Mouse (Mus musculus) liver, embryonic 16.5 days (tissue): ENCODE data around the gene Nln. TPM values are rescaled to one million over a fixed set of nuclear protein-coding genes. Genes with fewer than 3 reads are reported as not detected.

Experiments
- ATAC-seq: fragments of 200-750 bp; cut with Nextera tagmentation; 2 replicates; pipeline ENCODE4 v1.8.0; 2017; ENCODE audit warnings: low read depth, mild to moderate bottlenecking, moderate number of reproducible peaks, moderate library complexity
- H3K27ac ChIP-seq: fragments of 300-500 bp; sonication (generic); 2 replicates; pipeline ENCODE4 v1.5.1; 2014; ENCODE audit warnings: mild to moderate bottlenecking, low read length
- H3K27me3 ChIP-seq: fragments of 300-500 bp; sonication (generic); 2 replicates; pipeline ENCODE4 v1.6.1; 2014; ENCODE audit warnings: low read depth, low read length, mixed read lengths; ENCODE audit not compliant: control insufficient read depth, insufficient read depth
- H3K36me3 ChIP-seq: fragments of 300-500 bp; sonication (generic); 2 replicates; pipeline ENCODE4 v1.6.1; 2014; ENCODE audit warnings: mild to moderate bottlenecking; ENCODE audit not compliant: control insufficient read depth, insufficient read depth
- H3K4me1 ChIP-seq: fragments of 300-500 bp; sonication (generic); 2 replicates; pipeline ENCODE4 v1.6.1; 2014; ENCODE audit warnings: low read depth, low read length, mixed read lengths; ENCODE audit not compliant: control insufficient read depth
- H3K4me2 ChIP-seq: fragments of 300-500 bp; sonication (generic); 2 replicates; pipeline ENCODE4 v1.6.1; 2014; ENCODE audit warnings: low read depth, low read length, mixed read lengths
- H3K4me3 ChIP-seq: fragments of 300-500 bp; sonication (generic); 2 replicates; pipeline ENCODE4 v1.5.1; 2014; ENCODE audit warnings: low read depth, mild to moderate bottlenecking, low read length
- H3K9ac ChIP-seq: fragments of 300-500 bp; sonication (generic); 2 replicates; pipeline ENCODE4 v1.6.1; 2014; ENCODE audit warnings: low read depth, low read length
- H3K9me3 ChIP-seq: fragments of 300-500 bp; sonication (generic); replicated peaks from 2 replicates; pipeline ENCODE4 v1.6.1; 2016; ENCODE audit warnings: low read length; ENCODE audit not compliant: control insufficient read depth
- WGBS: fragments of 180-500 bp; shearing (Covaris S2); extraction: QIAGEN DNeasy Blood & Tissue Kit; methylation state at CpG from one replicate; pipeline ENCODE4 v1.1.7; 2014; ENCODE audit not compliant: insufficient replicate concordance; 5-methylcytosine and 5-hydroxymethylcytosine counted together
- polyA plus RNA-seq: library from polyadenylated mRNA; unstranded; fragments of >200 nt; fragmentation: Nextera tagmentation; extraction: Ambion mirVana; gene quantifications from 2 replicates; pipeline ENCODE4 v1.2.1, GENCODE M21; 2015

Nln gene
- polyA plus RNA-seq, 1 experiment from 2014 or later = 18.3 TPM

DNA sequence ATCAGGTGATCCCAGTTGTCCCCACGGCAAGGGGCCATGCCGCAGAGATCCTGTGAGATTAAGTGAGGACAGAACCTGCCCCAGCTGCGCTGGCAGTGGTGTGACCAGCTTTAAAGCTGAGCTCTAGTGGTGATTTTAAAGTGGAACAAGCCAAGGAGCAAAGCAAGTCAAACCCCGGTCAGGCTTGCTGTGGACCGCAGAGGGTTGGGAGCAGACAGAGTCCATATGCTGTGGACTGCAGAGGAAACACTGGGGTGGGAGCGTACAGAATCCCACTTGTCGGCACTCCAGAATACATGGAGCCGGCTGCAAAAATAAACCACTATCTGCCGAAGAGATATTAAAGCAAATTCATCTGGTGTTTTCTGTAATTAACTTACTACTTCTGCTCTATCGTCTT is 134.3 kb downstream of the Nln start:
- Histone ChIP-seq H3K36me3 (no peaks in the 10 kb centered on the region), H3K4me2 (no peak overlapping the region), H3K9ac (no peak overlapping the region), H3K27ac (no peak overlapping the region), H3K4me1 (no peaks in the 10 kb centered on the region), H3K9me3 (no peaks in the 10 kb centered on the region), H3K27me3 (no peaks in the 10 kb centered on the region), H3K4me3 (no peak overlapping the region)
- WGBS = 78% methylated on average over 10 of the region's 10 CpGs
- no peak for ATAC-seq

GRCm38 (mm10) chr13:103973977-103974376 is 135.4 kb downstream of the Nln start:
- no peaks in the 10 kb centered on the region for H3K27me3 ChIP-seq
- H3K27ac ChIP-seq = no peak overlapping the region
- H3K36me3 ChIP-seq = no peaks in the 10 kb centered on the region
- no peak overlapping the region for H3K4me2 ChIP-seq
- H3K9ac ChIP-seq = no peak overlapping the region
- no peaks in the 10 kb centered on the region for H3K9me3 ChIP-seq
- H3K4me1 ChIP-seq = no peaks in the 10 kb centered on the region
- 22% methylated on average over 5 of the region's 5 CpGs for WGBS
- no peak for ATAC-seq
- H3K4me3 ChIP-seq = no peak overlapping the region

Other genes starting within 250 kb of the Nln start
- 4.9 and 5.2 TPM in 2 replicates for gene Erbin, start 189.1 kb downstream of the Nln start, polyA plus RNA-seq
- gene Sgtb, start 127 bp upstream of the Nln start, polyA plus RNA-seq = 0.53 and 0.54 TPM in 2 replicates
- gene Trappc13, start 68.9 kb upstream of the Nln start, polyA plus RNA-seq = 21.0 and 22.4 TPM in 2 replicates
- 9.1 and 9.6 TPM in 2 replicates for gene Trim23, start 69.2 kb upstream of the Nln start, polyA plus RNA-seq
- 50.1 and 64.2 TPM in 2 replicates for gene Cenpk, start 119.0 kb upstream of the Nln start, polyA plus RNA-seq
- gene Ppwd1, start 119.2 kb upstream of the Nln start, polyA plus RNA-seq = 8.4 TPM in 2 replicates
- gene Adamts6, start 178.2 kb upstream of the Nln start, polyA plus RNA-seq = 0.25 and 0.27 TPM in 2 replicates